1 mouse cellular context compared by ENCODE assay signal in genomic region chr13:71342921-71343320, GRCm38 (mm10).
A peak's percentile ranks its signal among the peaks of the same experiment; 100 is the strongest.
TF ChIP-seq lines count a peak whose summit lies in the region.

No protein-coding gene starts in this region.

TF ChIP-seq in CH12.LX, 34 proteins besides CTCF, POLR2A, EP300 and RAD21 (continued from another document):
- peak; percentile 84 for TF ChIP-seq IRF4 (IDR thresholded peaks at IDR 0.05; ENCODE audit: low read depth, low read length)
- no peak for TF ChIP-seq ZKSCAN1 (IDR thresholded peaks at IDR 0.05; ENCODE audit: borderline replicate concordance, low read depth, low read length)
- no peak for TF ChIP-seq MAX (IDR thresholded peaks at IDR 0.05; ENCODE audit: low read length)
- TF ChIP-seq E2F4 (IDR thresholded peaks at IDR 0.05; ENCODE audit: insufficient replicate concordance, low read depth, low read length), result no peak
- peak; percentile 73; the same call in 1 of the 2 replicates for TF ChIP-seq JUN (IDR thresholded peaks at IDR 0.05; ENCODE audit: insufficient read depth, low read depth, low read length)
- TF ChIP-seq ZNF384 (IDR thresholded peaks at IDR 0.05; ENCODE audit: low read depth, low read length), result no peak
- TF ChIP-seq CHD1 (IDR thresholded peaks at IDR 0.05; ENCODE audit: low read depth, low read length), result no peak
